Mouse (Mus musculus) Muller cell, postnatal 12 days (primary cell): ENCODE measurements at regions not wholly inside any gene's neighbourhood (a gene's known extent, or its start where the extent isn't known, plus 50 kb on each side); places are given as distances from the start of the nearest gene placed in this dataset.
"Not testable (repeated sequence)": the region's sequence is repeated elsewhere in the genome, so short reads cannot be mapped to it uniquely, and the experiment has no call there.

Experiments
- DNase-seq: peaks from one replicate; pipeline ENCODE4 v3.0.0-alpha.2; 2015; ENCODE audit errors: inconsistent ontology term

DNA sequence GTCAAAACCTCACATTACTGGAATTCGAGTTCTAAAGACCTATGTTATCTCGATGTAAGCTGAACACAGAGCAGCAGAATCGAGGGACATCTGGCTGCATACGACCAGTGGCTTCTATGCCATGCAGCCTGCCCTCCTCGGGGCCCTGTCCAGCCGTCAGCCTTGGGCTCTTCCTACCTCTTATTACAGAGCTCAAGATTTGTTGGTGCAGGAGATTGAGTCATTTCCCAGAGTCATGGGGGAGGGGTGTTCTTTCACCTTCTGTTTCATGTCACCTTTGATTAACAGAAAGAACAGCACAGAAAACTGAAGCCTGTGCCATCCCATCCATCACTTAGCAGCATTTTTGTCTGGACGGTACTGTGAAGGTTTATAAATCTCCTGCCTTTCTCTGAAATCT is 52.1 kb downstream of the Sst start:
- no peak for DNase-seq

GRCm38 (mm10) chr16:23838114-23838513 is 52.6 kb downstream of the Sst start:
- no peak for DNase-seq

GRCm38 (mm10) chr16:23834991-23835390 is 55.8 kb downstream of the Sst start:
- no peak for DNase-seq

- DNase-seq = peak; percentile 30
Measured at GRCm38 (mm10) chr16:23833603-23834002, 57.2 kb downstream of the Sst start.

DNA sequence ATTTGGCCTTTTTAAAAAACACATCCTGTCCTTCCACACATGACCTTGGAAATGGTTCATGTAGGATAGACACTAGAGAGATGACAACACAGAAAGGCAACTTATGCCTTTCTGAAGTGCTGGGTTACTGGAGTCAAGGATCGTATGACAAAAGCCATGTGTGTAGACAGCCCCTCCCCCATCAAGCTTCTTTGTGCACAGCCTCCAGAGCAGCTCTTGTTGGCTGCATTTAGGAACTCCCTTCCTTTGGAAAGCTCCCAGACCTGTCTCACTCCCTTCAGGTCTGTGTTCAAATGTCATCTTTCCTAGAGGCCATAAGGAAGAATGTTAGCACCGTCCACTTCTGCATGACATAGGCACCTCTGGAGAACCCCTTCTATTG is 57.7 kb downstream of the Sst start:
- DNase-seq = no peak

DNA sequence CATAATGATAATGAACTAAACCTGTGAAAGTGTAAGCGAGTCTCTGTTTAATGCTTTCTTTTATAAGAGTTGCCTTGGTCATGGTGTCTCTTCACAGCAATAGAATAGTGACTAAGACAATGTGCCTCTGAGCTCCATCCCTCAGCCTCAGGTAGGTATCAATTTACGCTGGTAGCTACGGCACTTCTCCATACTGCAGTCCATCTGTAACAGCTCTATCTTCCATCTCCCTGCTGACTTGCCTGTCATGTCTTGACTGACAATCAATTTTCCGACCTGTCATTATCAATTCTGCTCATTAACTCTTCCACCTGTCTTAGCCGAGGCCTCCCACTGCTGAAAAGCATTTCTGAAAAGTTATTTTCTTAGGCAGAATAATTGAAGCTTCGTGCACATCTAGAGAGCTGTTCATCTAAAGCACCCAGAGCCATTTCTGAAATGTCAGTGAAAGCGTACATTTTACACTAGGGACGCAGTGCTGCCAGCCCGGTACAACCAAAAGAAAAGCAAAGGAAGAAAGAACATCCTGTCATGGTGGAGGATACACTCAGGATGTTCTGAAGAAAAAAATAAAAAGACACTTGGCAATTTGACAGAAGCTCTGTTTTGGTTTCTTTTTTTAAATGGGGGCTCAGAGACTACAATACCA is 58.2 kb downstream of the Sst start:
- no peak for DNase-seq

DNA sequence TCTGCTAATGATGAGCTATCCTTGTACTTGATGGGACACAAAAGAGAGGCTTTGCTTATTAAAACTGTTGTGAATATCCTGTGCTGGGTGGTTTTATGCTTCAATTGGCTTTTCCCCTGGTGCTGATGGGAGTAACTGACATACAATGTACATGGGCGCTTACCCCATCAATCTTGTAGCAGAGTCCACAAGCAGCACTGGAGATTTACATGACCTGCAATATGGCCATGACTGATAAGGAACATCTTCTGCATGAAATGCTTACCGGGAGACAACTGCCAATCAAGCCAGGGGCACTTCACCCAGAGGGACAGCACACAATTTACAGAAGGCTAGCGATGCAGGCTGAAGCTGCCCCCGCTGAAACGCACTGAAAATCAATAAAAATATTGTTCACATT is 65.1 kb downstream of the Sst start:
- DNase-seq = no peak

- DNase-seq = no peak
Measured at GRCm38 (mm10) chr16:23785216-23785615, 105.5 kb downstream of the Sst start.

DNA sequence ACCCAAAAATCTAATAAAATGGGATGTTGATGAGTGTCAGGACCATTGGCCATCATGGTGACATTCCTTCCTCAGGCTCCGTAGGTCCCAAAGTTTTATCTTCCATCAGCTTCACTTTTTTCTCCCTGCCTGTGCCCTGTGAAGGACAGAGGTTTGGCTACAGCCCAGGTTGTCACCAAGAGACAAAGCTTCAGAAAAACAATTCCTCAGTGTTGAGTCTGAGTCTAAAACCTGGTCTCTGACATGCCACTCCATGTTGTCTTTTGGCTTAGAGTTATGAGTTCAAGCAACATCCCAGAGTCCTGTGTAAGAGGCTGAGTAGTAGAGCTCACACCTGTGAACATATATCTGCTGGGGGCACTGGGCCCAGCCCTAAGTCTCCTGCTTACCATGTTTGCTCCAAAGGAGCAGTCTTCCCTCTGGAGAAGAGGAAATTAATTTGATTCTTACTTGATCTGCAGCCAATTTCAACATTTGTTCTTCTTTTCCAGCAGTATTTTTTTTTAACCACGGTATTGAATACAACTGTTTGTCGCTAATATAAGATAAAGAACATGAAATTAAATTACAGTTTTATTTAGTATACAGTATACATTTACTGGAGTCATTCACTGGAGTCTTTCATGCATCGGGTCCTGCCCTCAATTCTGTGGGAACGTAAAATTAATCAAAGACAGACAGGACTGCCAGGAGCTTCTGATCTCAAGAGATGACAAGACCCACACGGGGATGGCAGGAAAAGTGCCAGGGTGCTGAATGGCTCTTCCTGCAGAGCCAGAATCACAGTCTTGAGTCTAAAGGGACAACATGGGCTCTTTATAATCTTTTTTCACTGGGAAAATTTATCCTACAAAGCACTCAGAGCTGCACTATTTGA is 106.5 kb downstream of the Sst start:
- no peak for DNase-seq

DNA sequence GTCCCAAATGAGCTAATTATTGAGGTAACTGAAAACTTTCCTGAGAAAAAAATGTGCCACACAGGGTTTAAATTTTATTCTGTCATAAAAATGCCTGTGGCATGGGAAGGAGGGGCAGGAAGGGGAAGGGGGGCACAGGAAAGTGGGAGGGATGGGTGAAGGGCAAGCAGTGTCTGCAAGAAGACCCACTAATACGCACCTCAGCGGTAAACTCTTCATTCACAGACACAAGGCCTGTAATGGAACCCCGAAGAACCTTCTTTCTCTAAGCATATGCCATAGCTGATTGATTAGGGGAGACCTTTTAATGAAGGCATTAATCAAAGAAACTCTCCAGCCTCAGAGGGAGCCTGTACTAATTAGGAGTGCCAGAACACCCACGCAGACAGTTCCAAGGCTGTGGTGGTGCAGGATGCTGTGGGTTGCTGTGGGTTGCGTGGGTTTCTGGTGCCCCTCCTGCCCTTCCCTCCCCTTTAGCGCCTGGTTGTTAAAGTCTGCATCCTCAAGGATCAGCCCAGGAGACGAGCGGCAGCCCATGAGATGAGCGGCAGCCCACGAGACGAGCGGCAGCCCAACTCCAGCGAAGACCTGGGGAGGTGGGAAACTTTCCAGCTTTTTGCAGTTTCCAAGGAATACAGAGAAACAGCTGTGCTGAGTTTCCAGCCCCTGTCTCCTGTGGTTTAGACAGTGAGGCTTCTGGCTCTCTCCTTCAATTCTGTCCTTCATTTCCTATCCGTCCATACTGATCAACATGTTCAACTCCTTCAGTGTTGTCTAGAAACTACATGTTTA is 110.1 kb downstream of the Sst start:
- DNase-seq = peak; percentile 22

GRCm38 (mm10) chr16:23777894-23778293 is 112.9 kb downstream of the Sst start:
- DNase-seq = no peak

- DNase-seq = no peak
Measured at GRCm38 (mm10) chr16:23777041-23777440, 113.7 kb downstream of the Sst start.

DNA sequence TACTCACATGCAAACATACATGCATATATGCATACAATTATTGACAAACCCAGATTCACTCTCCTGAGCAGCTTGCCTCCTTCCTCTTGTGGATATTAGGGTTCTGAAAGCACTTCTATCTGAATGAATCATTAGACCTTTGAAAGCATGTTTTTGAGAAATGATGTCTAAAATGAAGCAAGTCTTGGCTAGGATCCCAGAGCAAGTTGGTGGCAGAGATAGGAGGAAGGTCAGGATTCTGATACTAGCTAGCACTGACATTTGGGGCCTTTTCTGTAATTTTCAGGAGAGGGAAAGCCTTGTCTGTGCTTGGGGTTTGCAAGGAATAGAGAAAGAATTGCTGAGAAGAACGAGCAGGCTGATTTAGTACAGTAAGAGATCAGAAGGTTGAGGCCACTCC is 114.3 kb downstream of the Sst start:
- peak; percentile 22 for DNase-seq

DNA sequence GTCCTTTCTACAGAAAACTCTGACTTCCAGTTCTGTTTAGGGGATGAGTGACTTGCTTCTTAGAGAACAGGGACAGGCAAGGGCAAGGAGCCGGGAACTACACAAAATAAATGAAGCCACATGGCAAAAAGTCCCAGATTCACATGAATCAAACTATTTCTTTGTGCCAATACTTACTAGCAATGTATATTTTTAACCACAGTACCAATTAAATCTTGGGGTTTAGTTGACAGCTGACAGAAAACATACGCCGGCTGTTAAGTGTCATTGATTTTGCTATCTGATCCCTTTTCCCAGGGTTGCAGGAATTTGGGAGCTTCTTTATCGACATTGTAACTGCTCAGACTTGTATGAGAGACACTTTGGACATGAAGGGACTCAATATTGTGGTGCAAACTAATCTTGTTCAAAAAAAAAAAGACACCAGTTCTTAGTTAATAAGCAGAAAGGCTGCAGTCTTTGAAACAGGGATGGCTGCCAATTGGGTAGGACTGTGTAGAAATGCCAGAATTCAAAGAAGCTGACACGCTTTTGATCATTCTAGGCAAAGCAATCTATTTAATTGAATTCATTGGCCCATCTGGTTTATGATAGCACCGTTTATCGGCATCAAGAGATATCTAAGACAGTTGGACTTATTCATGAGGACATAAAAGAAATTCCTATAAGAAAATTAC is 132.5 kb downstream of the Sst start:
- DNase-seq = peak; percentile 87

DNA sequence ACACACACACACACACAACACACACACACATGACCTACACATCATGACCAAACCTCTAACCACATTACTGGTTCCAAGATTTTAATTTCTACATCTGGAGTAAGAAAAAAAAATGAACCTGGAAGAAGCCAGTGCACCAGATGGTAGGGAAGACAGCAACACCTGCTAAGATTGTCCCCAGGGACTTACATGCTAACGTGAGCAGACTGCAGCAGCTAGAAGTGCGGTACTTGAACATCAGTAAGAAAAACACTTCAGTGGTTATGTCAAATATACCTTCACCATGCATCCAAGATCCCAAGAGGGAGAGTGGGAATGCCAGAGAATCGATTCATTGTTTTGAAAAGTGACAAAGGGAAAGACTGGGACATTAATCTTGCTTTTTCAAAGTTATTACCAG is 153.7 kb downstream of the Sst start:
- no peak for DNase-seq

DNA sequence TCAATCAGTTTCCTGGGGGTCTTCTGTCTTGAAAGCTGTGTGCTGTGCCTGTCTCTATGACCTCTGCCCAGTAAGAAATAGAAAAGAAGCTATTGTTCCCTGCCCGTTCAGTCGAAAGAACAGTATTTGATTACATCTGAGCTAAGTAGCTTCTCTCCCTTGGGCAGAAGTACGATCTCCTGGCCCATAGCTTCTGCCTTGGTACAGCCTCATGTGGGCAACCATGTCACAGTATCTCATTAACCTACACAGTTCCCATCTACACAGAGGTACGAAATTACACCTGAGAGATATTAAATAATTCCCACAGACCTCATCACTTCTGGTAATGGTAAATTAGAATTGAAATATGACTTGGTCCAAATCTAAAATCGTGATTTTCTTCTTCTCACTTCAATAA is 155.0 kb downstream of the Sst start:
- no peak for DNase-seq

DNA sequence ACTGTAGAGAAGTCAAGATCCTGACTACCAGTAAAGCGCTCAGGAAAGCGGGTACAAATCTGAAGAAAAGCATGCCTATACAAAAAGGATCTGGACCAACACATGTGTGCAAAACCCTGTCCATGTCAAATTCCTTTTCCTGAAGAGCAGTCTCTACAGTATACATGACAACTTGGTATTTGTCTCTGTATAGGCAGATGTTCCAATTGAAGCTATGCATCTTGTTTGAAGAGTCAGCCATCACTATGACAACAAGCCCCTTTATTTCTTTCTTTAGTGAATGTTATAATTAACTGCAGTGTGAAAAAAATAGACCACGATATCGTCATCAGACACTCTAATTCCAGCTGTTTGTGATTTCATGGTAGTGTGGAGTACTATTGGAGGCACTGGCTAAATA is 164.2 kb downstream of the Sst start:
- DNase-seq = no peak

- no peak for DNase-seq
Measured at GRCm38 (mm10) chr16:23721745-23722144, 169.0 kb downstream of the Sst start.

DNA sequence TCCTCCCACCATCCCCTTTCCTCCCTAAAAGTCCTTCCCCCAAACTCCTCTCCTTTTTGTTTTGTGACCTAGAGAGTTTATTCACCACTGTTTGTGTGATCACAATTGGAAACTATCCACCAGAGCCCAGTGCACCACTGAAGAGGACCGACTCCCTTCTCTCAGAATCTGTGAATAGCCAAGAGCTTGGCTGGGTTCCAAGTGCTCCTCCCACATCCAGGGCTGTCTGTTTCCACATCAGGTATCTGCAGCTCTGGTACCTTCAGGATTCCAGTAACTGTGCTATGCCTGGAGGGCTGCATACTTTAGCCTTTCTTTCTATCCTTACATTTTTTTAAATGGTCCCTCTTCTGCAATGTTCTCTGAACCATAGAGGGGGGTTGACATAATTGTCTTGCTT is 180.5 kb upstream of the Masp1 start:
- no peak for DNase-seq

DNA sequence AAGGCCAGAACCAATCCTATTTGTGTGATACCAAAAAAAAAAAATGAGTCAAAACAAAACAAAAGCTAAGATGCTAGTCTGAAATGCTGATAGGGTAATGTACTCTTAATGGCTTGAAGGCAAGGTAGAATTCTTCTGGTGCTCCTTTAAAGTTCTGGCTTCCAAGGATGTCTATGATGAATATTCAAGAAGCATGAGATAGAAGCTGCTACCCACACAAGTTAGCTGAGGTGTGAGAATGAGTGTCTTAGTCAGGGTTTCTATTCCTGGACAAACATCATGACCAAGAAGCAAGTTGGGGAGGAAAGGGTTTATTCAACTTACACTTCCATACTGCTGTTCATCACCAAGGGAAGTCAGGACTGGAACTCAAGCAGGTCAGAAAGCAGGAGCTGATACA is 173.6 kb upstream of the Masp1 start:
- DNase-seq = not testable (repeated sequence)

GRCm38 (mm10) chr16:23690061-23690460 is 169.4 kb upstream of the Masp1 start:
- no peak for DNase-seq

DNA sequence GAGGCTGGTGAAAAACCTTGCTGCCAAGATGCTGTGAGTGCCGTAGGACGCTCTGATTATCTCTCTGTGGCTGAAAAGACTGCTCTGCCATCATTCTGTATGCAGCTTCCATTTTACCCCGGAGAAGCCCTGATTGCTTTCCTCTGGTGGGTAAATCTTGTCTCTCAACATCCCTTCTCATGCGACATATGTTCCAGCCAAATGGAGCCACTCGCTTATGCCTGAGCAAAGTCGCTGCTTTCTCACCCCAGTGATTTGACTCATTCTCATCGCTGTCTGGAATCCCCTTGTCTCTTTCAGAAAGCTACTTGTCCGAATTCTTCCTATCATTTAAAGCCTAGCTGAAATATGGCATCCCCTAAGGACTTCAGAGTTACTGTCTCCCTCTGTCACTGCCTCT is 166.2 kb upstream of the Masp1 start:
- no peak for DNase-seq
